Mouse (Mus musculus): Measurements from ENCODE around the gene Pnrc2. TPM values are rescaled to one million over a fixed set of nuclear protein-coding genes. Genes with fewer than 3 reads are reported as not detected.

Pnrc2 gene
- 42.4 and 47.8 TPM in 2 replicates for polyA plus RNA-seq (2021; fragmentation: Nextera tagmentation)
- long read RNA-seq, experiment 1, transcript Pnrc2-202 (3 exons, 630 nt): minor isoform, 10 of 320 reads
- long read RNA-seq, experiment 1, transcript Pnrc2-203 (2 exons, 171 nt): minor isoform, 7 of 320 reads
- long read RNA-seq, experiment 1, transcript Pnrc2-201 (3 exons, 1,919 nt): major isoform, 260 of 320 reads
- long read RNA-seq, experiment 1, partial matches to known transcripts: 0 of 320 reads
- long read RNA-seq, experiment 1, other reads (novel, unspliced or antisense): 43 of 320 reads
- long read RNA-seq, experiment 2, transcript Pnrc2-201 (3 exons, 1,919 nt): major isoform, 43 of 59 reads
- long read RNA-seq, experiment 2, partial matches to known transcripts: 0 of 59 reads
- long read RNA-seq, experiment 2, other reads (novel, unspliced or antisense): 13 of 59 reads

GRCm38 (mm10) chr4:135873526-135874202 is at the start of gene Pnrc2:
TSS of gene Pnrc2 (minus strand) at chr4:135873850.

GRCm38 (mm10) chr4:135920304-135921241 is 46.9 kb upstream of the Pnrc2 start, which contains the start of gene Fuca1:
TSS of gene Fuca1 (plus strand) at chr4:135920735.

DNA sequence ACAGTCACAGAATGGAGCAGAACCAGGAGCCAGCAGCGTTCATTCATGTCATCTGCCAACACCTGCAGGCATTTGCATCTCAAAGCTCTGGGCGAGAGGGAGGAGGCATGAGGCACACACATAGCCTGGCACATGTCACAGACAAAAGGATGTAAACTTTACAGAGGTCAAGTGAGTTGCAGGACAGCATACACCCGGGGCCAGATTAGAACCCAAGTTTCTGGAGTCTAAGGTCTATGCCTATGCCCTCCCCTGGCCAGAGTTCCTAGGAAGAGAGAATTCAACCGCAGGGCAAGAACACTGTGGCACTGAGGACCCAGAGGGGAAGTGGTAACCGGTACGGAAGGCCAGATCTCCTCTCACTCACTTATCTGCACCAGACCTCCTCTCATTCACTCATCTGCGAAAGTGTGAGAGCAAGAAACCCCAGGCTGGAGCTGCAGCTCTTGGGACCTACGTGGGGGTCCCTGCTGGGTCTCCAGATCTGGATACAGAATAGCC is 21.5 kb upstream of the Pnrc2 start, which contains the start of gene Cnr2:
TSS of gene Cnr2 (plus strand) at position 324 of the 501 bp plus-strand sequence.

GRCm38 (mm10) chr4:135855536-135856222 is 18.0 kb downstream of the Pnrc2 start, which contains the start of gene Srsf10:
TSS of gene Srsf10 (plus strand) at chr4:135855747.

Other genes with a start within 250 kb of the Pnrc2 start
- gene Ifnlr1, start 187.6 kb downstream of the Pnrc2 start, polyA plus RNA-seq (2021; fragmentation: Nextera tagmentation): 0.03 TPM in 1 of 2 replicates, not detected in the other
- not detected in 2 replicates for gene Il22ra1, start 145.7 kb downstream of the Pnrc2 start, polyA plus RNA-seq (2021; fragmentation: Nextera tagmentation)
- gene Myom3, start 114.1 kb downstream of the Pnrc2 start, polyA plus RNA-seq (2021; fragmentation: Nextera tagmentation): 0.77 and 1.3 TPM in 2 replicates
- gene Srsf10, start 18.1 kb downstream of the Pnrc2 start, polyA plus RNA-seq (2021; fragmentation: Nextera tagmentation): 47.6 and 49.8 TPM in 2 replicates
- gene Cnr2, start 21.5 kb upstream of the Pnrc2 start, polyA plus RNA-seq (2021; fragmentation: Nextera tagmentation): 0.09 and 0.10 TPM in 2 replicates
- 40.3 and 75.4 TPM in 2 replicates for gene Fuca1, start 46.9 kb upstream of the Pnrc2 start, polyA plus RNA-seq (2021; fragmentation: Nextera tagmentation)
- gene Hmgcl, start 72.6 kb upstream of the Pnrc2 start, polyA plus RNA-seq (2021; fragmentation: Nextera tagmentation): 76.6 and 102 TPM in 2 replicates
- 12.8 and 14.4 TPM in 2 replicates for gene Gale, start 89.9 kb upstream of the Pnrc2 start, polyA plus RNA-seq (2021; fragmentation: Nextera tagmentation)
- 34.5 and 75.6 TPM in 2 replicates for gene Lypla2, start 98.8 kb upstream of the Pnrc2 start, polyA plus RNA-seq (2021; fragmentation: Nextera tagmentation)
- 146 and 163 TPM in 2 replicates for gene Pithd1, start 113.4 kb upstream of the Pnrc2 start, polyA plus RNA-seq (2021; fragmentation: Nextera tagmentation)
- gene Eloa, start 147.9 kb upstream of the Pnrc2 start, polyA plus RNA-seq (2021; fragmentation: Nextera tagmentation): 8.3 and 9.2 TPM in 2 replicates
- gene Rpl11, start 179.6 kb upstream of the Pnrc2 start, polyA plus RNA-seq (2021; fragmentation: Nextera tagmentation): 1,300 and 1,470 TPM in 2 replicates

Data from left cerebral cortex, adult 6 months (tissue).